Mouse (Mus musculus): ENCODE results near the gene Taar7e. TPM values are rescaled to one million over a fixed set of nuclear protein-coding genes. Genes with fewer than 3 reads are reported as not detected.

Taar7e gene
- not detected for total RNA-seq (2023)

GRCm38 (mm10) chr10:24037314-24037713 lies at the start of gene Taar7e:
Taar7e (plus strand) TSS chr10:24037614.

GRCm38 (mm10) chr10:23993381-23993780 lies 44.0 kb upstream of the Taar7e start, which contains the start of gene Taar7a:
Taar7a (minus strand) TSS chr10:23993481.

GRCm38 (mm10) chr10:23999639-24000038 lies 37.8 kb upstream of the Taar7e start, which contains the start of gene Taar7b:
Taar7b (plus strand) TSS chr10:23999939.

GRCm38 (mm10) chr10:24026922-24027321 lies 10.5 kb upstream of the Taar7e start, which contains the start of gene Taar7d:
Taar7d (plus strand) TSS chr10:24027222.

DNA sequence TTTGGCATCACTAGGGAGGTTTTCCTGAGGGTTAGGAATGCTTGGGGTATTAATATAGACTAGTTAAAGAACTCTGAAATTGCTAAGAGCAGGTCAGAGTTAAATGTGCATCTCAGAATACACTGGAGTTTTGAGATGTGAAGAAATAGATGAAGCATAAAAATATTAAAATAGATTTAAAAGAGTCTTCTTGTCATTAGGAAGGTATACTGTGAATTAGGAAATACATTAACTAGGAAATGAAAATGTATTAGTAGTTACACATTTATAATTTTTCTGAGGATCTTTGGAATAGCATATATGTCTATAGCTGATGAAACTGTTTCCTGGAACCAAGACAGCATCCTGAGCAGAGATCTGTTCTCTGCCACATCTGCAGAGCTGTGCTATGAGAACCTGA lies 11.8 kb downstream of the Taar7e start, which contains the start of gene Taar7f:
Gene Taar7f (plus strand): TSS at position 301 of the 400 bp plus-strand sequence.

DNA sequence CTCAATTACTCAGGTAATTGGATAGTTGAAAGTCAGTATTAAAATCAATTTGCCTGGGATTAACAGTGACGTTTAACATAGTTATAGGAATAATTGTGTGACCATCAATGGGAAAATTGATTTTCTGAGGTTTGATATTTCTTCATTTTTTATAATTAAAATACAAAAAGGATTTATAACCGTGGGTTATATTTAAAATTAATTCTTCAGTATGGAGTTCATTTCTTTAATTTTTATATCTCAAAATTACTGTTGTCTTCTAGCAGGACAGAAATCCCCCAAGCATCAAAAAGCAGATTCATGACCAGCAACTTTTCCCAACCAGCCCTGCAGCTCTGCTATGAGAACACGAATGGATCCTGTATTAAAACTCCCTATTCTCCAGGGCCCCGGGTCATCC lies 38.8 kb downstream of the Taar7e start, which contains the start of gene Taar8a:
Gene Taar8a (plus strand): TSS at position 301 of the 400 bp plus-strand sequence.

Other genes with a start within 250 kb of the Taar7e start
- under 1 TPM; 0.11 to 0.13 TPM for gene Slc18b1, start 240.6 kb upstream of the Taar7e start, total RNA-seq (2023)
- 10 to 100 TPM; 46.2 to 52.7 TPM for gene Vnn3, start 186.2 kb upstream of the Taar7e start, total RNA-seq (2023)
- under 1 TPM in 1 of 2 experiments, not detected in 1; 0.22 TPM for gene Vnn1, start 142.9 kb upstream of the Taar7e start, total RNA-seq (2023)
- gene Taar1, start 117.3 kb upstream of the Taar7e start, total RNA-seq (2023), result not detected
- gene Taar2, start 99.0 kb upstream of the Taar7e start, total RNA-seq (2023), result not detected
- gene Taar3, start 88.1 kb upstream of the Taar7e start, total RNA-seq (2023), result not detected
- not detected for gene Taar4, start 77.1 kb upstream of the Taar7e start, total RNA-seq (2023)
- gene Taar5, start 66.9 kb upstream of the Taar7e start, total RNA-seq (2023), result not detected
- gene Taar6, start 52.0 kb upstream of the Taar7e start, total RNA-seq (2023), result not detected
- gene Taar7a, start 44.1 kb upstream of the Taar7e start, total RNA-seq (2023), result not detected
- not detected for gene Taar7b, start 37.7 kb upstream of the Taar7e start, total RNA-seq (2023)
- gene Taar7d, start 10.4 kb upstream of the Taar7e start, total RNA-seq (2023), result not detected
- not detected for gene Taar7f, start 11.9 kb downstream of the Taar7e start, total RNA-seq (2023)
- gene Taar8a, start 38.9 kb downstream of the Taar7e start, total RNA-seq (2023), result not detected
- gene Taar8b, start 54.7 kb downstream of the Taar7e start, total RNA-seq (2023), result not detected
- gene Taar8c, start 64.3 kb downstream of the Taar7e start, total RNA-seq (2023), result not detected
- not detected for gene Taar9, start 71.9 kb downstream of the Taar7e start, total RNA-seq (2023)
- gene Stx7, start 111.7 kb downstream of the Taar7e start, total RNA-seq (2023), result 100 to 1,000 TPM; 103 to 104 TPM
- gene Moxd1, start 185.9 kb downstream of the Taar7e start, total RNA-seq (2023), result not detected

Data from neutrophil, adult 59 days (primary cell).